ENCODE assay signal across 8 mouse cellular contexts in genomic region chr3:120192439-120193326, GRCm38 (mm10).
DNase-seq lines count a peak whose midpoint lies in the region; ATAC-seq and TF ChIP-seq lines count a peak whose summit lies in the region.

No protein-coding gene starts in this region.

- no peaks in the 10 kb centered on the region for H3K27me3 ChIP-seq in cerebellum, adult 2 months (ENCODE audit: control insufficient read depth, insufficient read depth, low read length)
- H3K27me3 ChIP-seq in intestine, postnatal 0 days (replicated peaks; ENCODE audit: control insufficient read depth, insufficient read depth, low read length): no peaks in the 10 kb centered on the region
- no peaks in the 10 kb centered on the region for H3K27me3 ChIP-seq in midbrain, embryonic 11.5 days (ENCODE audit: control insufficient read depth, insufficient read depth, low read length)

- peak; percentile 13 for DNase-seq in WW6 (ENCODE audit: low read depth, low spot score)
- DNase-seq in cerebellum, adult 2 months: peak; percentile 50 to 59
- DNase-seq in left cerebral cortex, adult 8-10 months (ENCODE audit: low spot score in 2 of 2): peak; percentile 30 to 43
- peak; percentile 95 for DNase-seq in midbrain, embryonic 11.5 days (ENCODE audit: low spot score, missing footprints)
- DNase-seq in telencephalon, adult 2 months (ENCODE audit: low read depth, low spot score): peak; percentile 70

- no peak overlapping the region for H3K27ac ChIP-seq in cerebellum, adult 2 months (ENCODE audit: insufficient read depth, low read length)
- no peak overlapping the region for H3K27ac ChIP-seq in intestine, postnatal 0 days (ENCODE audit: low read depth, low read length)
- H3K27ac ChIP-seq in midbrain, embryonic 11.5 days (ENCODE audit: low read depth, low read length): no peak overlapping the region

- H3K4me2 ChIP-seq in intestine, postnatal 0 days (replicated peaks; ENCODE audit: low read depth): no peak overlapping the region
- no peak overlapping the region for H3K4me2 ChIP-seq in midbrain, embryonic 11.5 days

- 18% methylated on average over 15 of the region's 15 CpGs for WGBS in cerebellum, adult 2 months
- WGBS in intestine, postnatal 0 days: 47% methylated on average over 15 of the region's 15 CpGs
- WGBS in midbrain, embryonic 11.5 days: 39% methylated on average over 15 of the region's 15 CpGs

- H3K9me3 ChIP-seq in intestine, postnatal 0 days (ENCODE audit: control insufficient read depth): no peaks in the 10 kb centered on the region
- H3K9me3 ChIP-seq in midbrain, embryonic 11.5 days (ENCODE audit: control insufficient read depth, low read length): no peaks in the 10 kb centered on the region

- no peak overlapping the region for H3K9ac ChIP-seq in intestine, postnatal 0 days (ENCODE audit: low read depth, low read length)
- no peak overlapping the region for H3K9ac ChIP-seq in midbrain, embryonic 11.5 days (ENCODE audit: low read length)

- peak; percentile 98 for ATAC-seq in frontal cortex, adult (ENCODE audit: low TSS enrichment)
- no peak for ATAC-seq in intestine, postnatal 0 days
- ATAC-seq in midbrain, embryonic 11.5 days (ENCODE audit: low FRiP score): peak; percentile 75; the same call in 1 of the 2 replicates
- ATAC-seq in megakaryocyte-erythroid progenitor cell, adult 5-6 weeks (replicated peaks; ENCODE audit: low FRiP score, low TSS enrichment, poor library complexity, severe bottlenecking): no peak

- no peaks in the 10 kb centered on the region for H3K36me3 ChIP-seq in intestine, postnatal 0 days (ENCODE audit: control insufficient read depth, insufficient read depth)
- H3K36me3 ChIP-seq in midbrain, embryonic 11.5 days (ENCODE audit: control insufficient read depth, insufficient read depth, low read length): no peaks in the 10 kb centered on the region

- TF ChIP-seq POLR2A in cerebellum, adult 2 months (IDR thresholded peaks at IDR 0.05; ENCODE audit: borderline replicate concordance, insufficient read depth, low read length): no peak

- H3K4me1 ChIP-seq in cerebellum, adult 2 months (ENCODE audit: control insufficient read depth, insufficient read depth, low read length): no peaks in the 10 kb centered on the region
- H3K4me1 ChIP-seq in intestine, postnatal 0 days (replicated peaks; ENCODE audit: control insufficient read depth, insufficient read depth, low read length): no peaks in the 10 kb centered on the region
- H3K4me1 ChIP-seq in midbrain, embryonic 11.5 days (ENCODE audit: control insufficient read depth, insufficient read depth, low read length): no peaks in the 10 kb centered on the region

- TF ChIP-seq CTCF in cerebellum, adult 2 months (IDR thresholded peaks at IDR 0.05; ENCODE audit: borderline replicate concordance, insufficient read depth, low read depth, low read length): peak; percentile 52; the same call in 1 of the 2 replicates
- peak; percentile 78 for TF ChIP-seq CTCF in intestine, postnatal 0 days (IDR thresholded peaks at IDR 0.05; ENCODE audit: low read depth)

- peak overlapping the region; percentile 19 for H3K4me3 ChIP-seq in cerebellum, adult 2 months (replicated peaks; ENCODE audit: insufficient read depth, low read depth, low read length)
- H3K4me3 ChIP-seq in intestine, postnatal 0 days (ENCODE audit: low read depth, low read length): no peak overlapping the region
- H3K4me3 ChIP-seq in midbrain, embryonic 11.5 days (ENCODE audit: low read depth, low read length): no peak overlapping the region

Comparison
In these comparisons a context has a peak if more than half of its experiments do, and no peak if none do; other contexts are left out.
1. DNase-seq: peak in every context shown above with its lines; median percentile 95 in midbrain, embryonic 11.5 days; 70 in telencephalon, adult 2 months; 54 in cerebellum, adult 2 months; 36 in left cerebral cortex, adult 8-10 months; 13 in WW6.
2. ATAC-seq: peak in frontal cortex, adult (single experiment) and midbrain, embryonic 11.5 days (single experiment); none in intestine, postnatal 0 days (single experiment) and megakaryocyte-erythroid progenitor cell, adult 5-6 weeks (single experiment).